Mouse (Mus musculus) stomach, embryonic 16.5 days (tissue): ENCODE measurements at regions not wholly inside any gene's neighbourhood (a gene's known extent, or its start where the extent isn't known, plus 50 kb on each side); places are given as distances from the start of the nearest gene placed in this dataset.

ENCODE experiments used
- ATAC-seq: fragments of 200-750 bp; cut with Nextera tagmentation; 2 replicates; pipeline ENCODE4 v1.8.0; 2017; ENCODE audit warnings: moderate number of reproducible peaks, moderate TSS enrichment; ENCODE audit not compliant: insufficient read depth, low FRiP score
- H3K27ac ChIP-seq: fragments of 300-500 bp; sonication (generic); 2 replicates; pipeline ENCODE4 v1.5.1; 2014; ENCODE audit warnings: low read length
- H3K27me3 ChIP-seq: fragments of 300-500 bp; sonication (generic); 2 replicates; pipeline ENCODE4 v1.6.1; 2014; ENCODE audit warnings: low read length, control low read depth, mixed read lengths; ENCODE audit not compliant: control insufficient read depth, insufficient read depth
- H3K36me3 ChIP-seq: fragments of 300-500 bp; sonication (generic); 2 replicates; pipeline ENCODE4 v1.6.1; 2014; ENCODE audit warnings: low read length; ENCODE audit not compliant: control insufficient read depth, insufficient read depth
- H3K4me1 ChIP-seq: fragments of 300-500 bp; sonication (generic); 2 replicates; pipeline ENCODE4 v1.6.1; 2014; ENCODE audit warnings: low read length, control low read depth, mixed read lengths; ENCODE audit not compliant: control insufficient read depth, insufficient read depth
- H3K4me2 ChIP-seq: fragments of 300-500 bp; sonication (generic); 2 replicates; pipeline ENCODE4 v1.6.1; 2014; ENCODE audit warnings: low read depth, low read length, mixed read lengths
- H3K4me3 ChIP-seq: fragments of 300-500 bp; sonication (generic); replicated peaks from 2 replicates; pipeline ENCODE4 v1.5.1; 2014; ENCODE audit warnings: mild to moderate bottlenecking, low read length
- H3K9ac ChIP-seq: fragments of 300-500 bp; sonication (generic); 2 replicates; pipeline ENCODE4 v1.6.1; 2014; ENCODE audit warnings: low read length
- H3K9me3 ChIP-seq: fragments of 300-500 bp; sonication (generic); replicated peaks from 2 replicates; pipeline ENCODE4 v1.6.1; 2016; ENCODE audit warnings: low read length, control low read depth; ENCODE audit not compliant: control insufficient read depth
- WGBS: fragments of 180-500 bp; shearing (Covaris S2); extraction: QIAGEN DNeasy Blood & Tissue Kit; methylation state at CpG from one replicate; pipeline ENCODE4 v1.1.7; 2014; 5-methylcytosine and 5-hydroxymethylcytosine counted together

DNA sequence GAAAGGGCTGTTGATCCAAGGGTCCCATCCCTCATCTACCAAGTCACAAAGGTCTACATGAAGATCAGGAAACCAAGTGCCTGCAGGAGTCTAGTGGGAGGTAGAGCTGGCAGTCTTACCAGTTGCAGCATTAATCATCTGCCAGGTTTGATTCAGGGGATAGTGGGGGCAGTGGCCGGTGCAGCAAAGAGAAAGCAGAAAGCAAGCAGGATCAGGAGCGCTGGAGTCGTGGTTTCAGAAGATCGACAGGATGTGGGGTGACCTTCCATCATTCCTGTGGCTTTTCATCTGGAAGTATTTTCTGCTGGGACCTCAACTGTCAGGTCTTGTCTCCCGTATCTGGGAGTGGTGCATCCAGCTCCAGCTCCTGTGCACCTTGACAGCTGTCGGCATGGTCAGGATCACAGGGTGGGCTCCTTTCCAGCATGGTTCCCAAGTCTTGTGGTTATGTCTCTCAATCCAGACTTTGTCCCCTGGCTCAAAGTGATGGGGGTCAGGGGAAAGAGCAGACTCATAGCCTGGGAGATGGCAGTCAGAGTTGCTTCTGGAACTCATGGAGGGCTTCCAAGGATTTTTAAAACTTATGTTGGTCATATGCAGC lies 51.2 kb upstream of the Fzd7 start:
- no peaks in the 10 kb centered on the region for H3K9me3 ChIP-seq
- 77% methylated on average over 6 of the region's 6 CpGs for WGBS
- H3K4me1 ChIP-seq: peaks cover 4% of the 10 kb centered on the region
- H3K4me3 ChIP-seq: no peak overlapping the region
- no peak for ATAC-seq
- H3K9ac ChIP-seq: no peak overlapping the region
- no peaks in the 10 kb centered on the region for H3K36me3 ChIP-seq
- H3K4me2 ChIP-seq: no peak overlapping the region
- no peaks in the 10 kb centered on the region for H3K27me3 ChIP-seq
- no peak overlapping the region for H3K27ac ChIP-seq
